Mouse (Mus musculus): ENCODE results near the gene Gm49320. TPM values are rescaled to one million over a fixed set of nuclear protein-coding genes. Genes with fewer than 3 reads are reported as not detected.

The Gm49320 gene
- polyA plus RNA-seq, 1 experiment from 2014 or later, result 1.4 TPM

GRCm38 (mm10) chr8:4292738-4293137 is 54.1 kb downstream of the Gm49320 start:
- no peak overlapping the region for H3K4me2 ChIP-seq (ENCODE audit: low read length)
- no peaks in the 10 kb centered on the region for H3K4me1 ChIP-seq (replicated peaks; ENCODE audit: control insufficient read depth, insufficient read depth, low read length)
- WGBS, result 87% methylated on average over 5 of the region's 5 CpGs
- H3K36me3 ChIP-seq (ENCODE audit: control insufficient read depth, insufficient read depth, low read length), result peaks cover 95% of the 10 kb centered on the region
- H3K9ac ChIP-seq (ENCODE audit: low read length), result no peak overlapping the region
- ATAC-seq (replicated peaks; ENCODE audit: low FRiP score, low TSS enrichment, low read depth), result no peak
- no peak for DNase-seq (ENCODE audit: low spot score)
- H3K27me3 ChIP-seq (replicated peaks; ENCODE audit: control insufficient read depth, insufficient read depth, low read length), result no peaks in the 10 kb centered on the region
- H3K4me3 ChIP-seq (ENCODE audit: low read depth, low read length), result no peak overlapping the region
- no peak overlapping the region for H3K27ac ChIP-seq (ENCODE audit: low read depth)
- no peaks in the 10 kb centered on the region for H3K9me3 ChIP-seq (ENCODE audit: control insufficient read depth, low read length)

- no peak overlapping the region for H3K4me2 ChIP-seq (ENCODE audit: low read length)
- ATAC-seq (replicated peaks; ENCODE audit: low FRiP score, low TSS enrichment, low read depth) (no peak), DNase-seq (ENCODE audit: low spot score) (no peak)
- H3K9me3 ChIP-seq (ENCODE audit: control insufficient read depth, low read length), result no peaks in the 10 kb centered on the region
- peaks cover 100% of the 10 kb centered on the region for H3K36me3 ChIP-seq (ENCODE audit: control insufficient read depth, insufficient read depth, low read length)
- no peak overlapping the region for H3K9ac ChIP-seq (ENCODE audit: low read length)
- H3K4me1 ChIP-seq (replicated peaks; ENCODE audit: control insufficient read depth, insufficient read depth, low read length), result no peaks in the 10 kb centered on the region
- no peak overlapping the region for H3K27ac ChIP-seq (ENCODE audit: low read depth)
- no peaks in the 10 kb centered on the region for H3K27me3 ChIP-seq (replicated peaks; ENCODE audit: control insufficient read depth, insufficient read depth, low read length)
- 93% methylated on average over 4 of the region's 4 CpGs for WGBS
- H3K4me3 ChIP-seq (ENCODE audit: low read depth, low read length), result no peak overlapping the region
These were observed 59.2 kb downstream of the Gm49320 start for GRCm38 (mm10) chr8:4297822-4298221.

Other genes with a start within 250 kb of the Gm49320 start
- gene Cd209f, start 133.0 kb upstream of the Gm49320 start, polyA plus RNA-seq (2014; fragmentation: Nextera tagmentation; extraction: Ambion mirVana), result not detected in 2 replicates
- gene Cd209g, start 104.8 kb upstream of the Gm49320 start, polyA plus RNA-seq (2014; fragmentation: Nextera tagmentation; extraction: Ambion mirVana), result not detected in 2 replicates
- gene Evi5l, start 72.3 kb upstream of the Gm49320 start, polyA plus RNA-seq (2014; fragmentation: Nextera tagmentation; extraction: Ambion mirVana), result 20.2 and 21.2 TPM in 2 replicates
- 5.4 and 6.6 TPM in 2 replicates for gene Prr36, start 21.4 kb upstream of the Gm49320 start, polyA plus RNA-seq (2014; fragmentation: Nextera tagmentation; extraction: Ambion mirVana)
- 0.81 and 1.3 TPM in 2 replicates for gene Lrrc8e, start 12.0 kb upstream of the Gm49320 start, polyA plus RNA-seq (2014; fragmentation: Nextera tagmentation; extraction: Ambion mirVana)
- 17.9 and 19.1 TPM in 2 replicates for gene Map2k7, start 125 bp upstream of the Gm49320 start, polyA plus RNA-seq (2014; fragmentation: Nextera tagmentation; extraction: Ambion mirVana)
- 3.3 and 4.0 TPM in 2 replicates for gene Tgfbr3l, start 9.3 kb downstream of the Gm49320 start, polyA plus RNA-seq (2014; fragmentation: Nextera tagmentation; extraction: Ambion mirVana)
- 52.7 and 57.1 TPM in 2 replicates for gene Snapc2, start 14.2 kb downstream of the Gm49320 start, polyA plus RNA-seq (2014; fragmentation: Nextera tagmentation; extraction: Ambion mirVana)
- 78.8 and 79.2 TPM in 2 replicates for gene Ctxn1, start 20.4 kb downstream of the Gm49320 start, polyA plus RNA-seq (2014; fragmentation: Nextera tagmentation; extraction: Ambion mirVana)
- 89.8 and 92.7 TPM in 2 replicates for gene Timm44, start 37.0 kb downstream of the Gm49320 start, polyA plus RNA-seq (2014; fragmentation: Nextera tagmentation; extraction: Ambion mirVana)
- 20.1 and 24.9 TPM in 2 replicates for gene Ccl25, start 86.3 kb downstream of the Gm49320 start, polyA plus RNA-seq (2014; fragmentation: Nextera tagmentation; extraction: Ambion mirVana)
- gene Elavl1, start 86.5 kb downstream of the Gm49320 start, polyA plus RNA-seq (2014; fragmentation: Nextera tagmentation; extraction: Ambion mirVana), result 240 and 245 TPM in 2 replicates

Data from intestine, embryonic 14.5 days (tissue).